Mouse (Mus musculus): ENCODE measurements around the gene Hdlbp.
A peak's percentile ranks its signal among the peaks of the same experiment; 100 is the strongest.

Gene Hdlbp

GRCm38 (mm10) chr1:93445111-93445821, 33.3 kb downstream of the Hdlbp start:
- peak; percentile 71 to 81 for DNase-seq

DNA sequence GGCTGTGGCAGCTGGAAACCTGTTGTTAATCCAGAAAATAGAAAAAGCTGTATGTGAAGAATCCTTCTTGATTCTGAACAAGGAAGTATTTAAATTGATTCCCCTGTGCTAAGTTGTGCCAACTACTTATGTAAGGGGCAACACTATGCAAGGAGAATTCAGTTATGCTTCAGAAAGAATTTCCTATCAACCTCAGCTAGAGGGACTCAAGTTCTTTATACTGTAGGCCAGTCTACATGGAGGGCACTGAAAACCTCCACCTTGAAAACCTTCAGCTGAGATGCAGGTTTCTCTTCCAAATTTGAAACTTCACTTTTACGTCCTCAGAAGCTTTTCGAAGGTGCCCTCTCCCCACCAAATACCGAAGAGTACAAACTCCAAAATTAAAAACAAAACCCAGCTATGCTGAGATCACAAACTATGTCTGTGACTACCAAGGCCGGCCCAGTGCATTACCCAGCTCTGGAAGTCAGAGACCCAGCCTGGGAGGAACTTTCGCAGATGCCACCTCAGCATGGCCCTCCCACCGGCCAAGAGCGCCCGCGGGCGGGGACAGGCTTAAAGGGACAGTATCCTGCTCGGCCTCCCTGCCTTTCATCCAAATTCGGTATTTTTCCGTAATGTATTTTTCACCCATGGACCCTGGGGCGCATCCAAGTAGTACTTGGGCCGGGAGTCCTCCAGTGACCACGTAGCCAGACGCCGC, 34.1 kb downstream of the Hdlbp start:
- peak; percentile 82 to 87 for DNase-seq

DNA sequence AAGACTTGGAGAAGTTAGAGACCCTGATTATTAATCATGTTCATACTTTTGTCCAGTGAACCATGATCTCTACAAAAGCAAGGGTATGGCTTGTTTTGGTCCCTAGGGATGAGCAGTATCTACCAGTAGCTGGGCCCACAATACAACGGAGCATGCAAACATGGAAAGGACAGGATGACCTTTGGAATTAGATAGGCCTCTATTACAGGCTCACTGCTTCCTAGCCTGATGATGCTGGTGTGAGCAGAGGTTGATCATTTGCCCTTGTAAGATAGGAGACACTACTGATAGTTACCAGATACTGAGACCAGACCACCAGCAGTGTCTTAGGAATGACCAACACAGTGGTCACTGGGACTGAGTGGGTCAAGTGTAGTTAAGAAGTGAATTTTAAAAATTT, 39.3 kb downstream of the Hdlbp start:
- no peak for DNase-seq

DNA sequence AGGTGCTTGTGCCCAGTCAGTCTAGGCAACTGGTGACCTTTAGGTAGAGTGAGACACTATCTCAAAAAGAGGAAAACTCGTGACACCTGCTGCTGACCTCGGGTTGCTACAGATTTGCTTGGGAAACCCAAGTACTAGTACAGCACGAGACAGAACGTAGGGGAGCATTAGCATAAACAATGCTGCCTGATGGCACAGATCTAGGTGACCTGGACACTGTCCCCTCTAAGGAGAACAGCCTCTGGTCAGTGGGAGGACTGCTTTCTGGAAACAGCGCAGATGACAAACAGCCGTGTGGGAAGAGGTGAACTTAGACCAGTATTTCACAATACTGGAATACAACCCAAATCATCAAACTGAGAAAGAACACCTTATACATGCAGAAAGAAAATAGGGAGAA, 46.5 kb downstream of the Hdlbp start:
- DNase-seq = no peak

DNA sequence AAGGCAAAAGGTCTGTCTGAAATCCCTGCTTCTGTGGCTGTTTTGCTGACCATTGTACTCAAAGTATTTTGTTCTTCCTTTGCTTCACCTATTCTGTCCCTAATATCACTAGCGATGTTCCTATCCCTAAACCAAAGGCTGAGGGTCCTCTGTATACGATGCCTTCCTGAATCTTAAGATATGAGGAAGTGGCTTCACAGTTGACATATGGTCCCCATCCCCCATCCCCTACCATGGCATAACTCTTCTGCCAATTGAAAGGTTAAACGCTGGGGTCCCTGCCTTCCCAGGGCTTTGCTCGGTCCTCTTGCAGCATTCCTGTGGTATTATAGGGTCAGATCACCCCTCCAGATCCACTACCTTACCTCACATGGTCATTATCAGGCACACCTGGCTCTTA, 75.2 kb downstream of the Hdlbp start:
- DNase-seq = no peak

- no peak for DNase-seq
Observed at GRCm38 (mm10) chr1:93401191-93402052, 77.2 kb downstream of the Hdlbp start.

- DNase-seq = no peak
Observed at GRCm38 (mm10) chr1:93388906-93389305, 89.7 kb downstream of the Hdlbp start.

- DNase-seq = no peak
Observed at GRCm38 (mm10) chr1:93387198-93387597, 91.4 kb downstream of the Hdlbp start.

GRCm38 (mm10) chr1:93379117-93379516, 99.5 kb downstream of the Hdlbp start:
- no peak for DNase-seq

GRCm38 (mm10) chr1:93377307-93377706, 101.3 kb downstream of the Hdlbp start:
- DNase-seq = no peak

GRCm38 (mm10) chr1:93373665-93374064, 105.0 kb downstream of the Hdlbp start, which contains the start of gene Ano7:
TSS of gene Ano7 (plus strand) at chr1:93373930.
- DNase-seq = no peak

DNA sequence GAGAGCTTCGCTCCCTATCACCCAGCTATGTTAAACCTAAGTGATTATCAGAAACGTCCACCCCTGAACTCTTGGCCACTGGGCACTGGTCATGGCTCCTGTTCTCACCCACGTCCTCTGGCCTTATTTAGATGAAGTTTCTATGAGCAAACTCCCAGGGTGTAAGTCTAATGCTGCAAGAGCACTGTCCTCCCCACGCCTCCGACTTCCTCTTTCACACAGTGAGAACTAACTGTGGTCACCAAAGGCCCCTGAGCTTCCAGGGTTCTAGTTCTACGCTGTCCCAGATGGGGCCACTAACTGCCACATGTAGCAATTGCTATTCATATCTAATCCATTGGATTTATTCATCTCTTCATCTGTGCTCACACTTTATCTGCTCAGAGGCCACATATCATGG, 113.0 kb downstream of the Hdlbp start:
- DNase-seq = no peak

DNA sequence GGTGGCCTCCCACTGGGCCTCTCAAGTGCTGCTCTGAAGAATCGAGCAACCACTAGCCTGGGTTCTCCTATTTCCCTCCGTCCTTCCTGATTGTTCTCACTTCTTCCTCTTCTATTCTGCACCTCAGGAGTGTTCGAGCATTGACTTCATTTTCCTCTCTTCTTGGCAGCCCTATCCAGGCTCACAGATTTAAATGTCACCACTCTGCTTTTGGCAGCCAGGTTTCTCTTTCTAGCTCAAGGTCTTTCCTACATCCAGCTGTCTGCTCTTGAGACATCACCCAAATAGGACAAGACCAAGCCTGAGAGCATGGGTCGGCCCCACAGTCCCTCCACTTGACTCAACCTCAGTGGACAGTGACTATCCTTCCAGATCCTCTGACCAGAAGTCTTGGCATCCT, 116.0 kb downstream of the Hdlbp start:
- no peak for DNase-seq

Measured in cerebellum, postnatal 25 days (tissue).